Mouse (Mus musculus) spleen, adult 2 months (tissue): ENCODE data around the gene Unk.

ENCODE experiments used
- CTCF ChIP-seq: fragments of 200-500 bp; IDR thresholded peaks from 2 replicates; pipeline ENCODE4 v1.5.1; 2011; ENCODE audit warnings: mild to moderate bottlenecking, inconsistent platforms; ENCODE audit not compliant: insufficient read depth, insufficient read length, insufficient replicate concordance; ENCODE audit errors: extremely low read depth
- POLR2A ChIP-seq: fragments of 200-500 bp; IDR thresholded peaks from 2 replicates; pipeline ENCODE4 v1.6.1; 2011; ENCODE audit warnings: low read depth, low read length, inconsistent platforms

DNA sequence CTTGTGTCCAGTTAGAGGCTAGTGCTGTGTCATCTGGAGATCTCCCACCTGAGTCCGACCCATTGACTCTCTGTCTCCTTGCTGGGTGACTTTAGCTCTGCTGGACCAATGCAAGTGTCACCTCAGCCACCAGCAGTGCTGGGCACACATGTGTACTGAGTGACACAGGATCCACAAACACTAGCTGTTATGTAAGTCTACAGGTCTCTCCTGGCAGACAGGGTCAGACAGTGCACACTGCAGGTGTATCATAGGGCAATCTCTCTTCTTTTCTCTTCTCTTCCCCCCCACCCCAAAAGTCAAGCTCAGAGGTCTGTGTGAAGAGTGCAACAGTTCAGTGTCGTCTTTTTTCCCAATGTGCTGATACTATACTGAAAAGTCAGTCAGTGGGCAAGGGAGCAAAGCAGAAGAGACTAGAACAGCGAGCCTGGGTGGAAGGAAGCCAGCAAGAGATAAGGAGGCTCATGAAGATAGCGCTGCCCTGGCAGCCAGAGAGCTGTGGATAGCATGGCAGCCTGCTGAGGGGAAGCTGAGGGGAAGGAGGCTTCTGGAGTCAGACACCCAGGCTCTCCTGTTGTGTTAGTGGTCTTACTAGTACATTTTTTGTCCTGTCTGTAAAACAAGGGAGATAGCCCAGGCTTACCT, 27.2 kb downstream of the Unk start:
- TF ChIP-seq CTCF (no peak), POLR2A (no peak)
